Comparison of ENCODE assay signal across 10 mouse cellular contexts in the genomic region with DNA sequence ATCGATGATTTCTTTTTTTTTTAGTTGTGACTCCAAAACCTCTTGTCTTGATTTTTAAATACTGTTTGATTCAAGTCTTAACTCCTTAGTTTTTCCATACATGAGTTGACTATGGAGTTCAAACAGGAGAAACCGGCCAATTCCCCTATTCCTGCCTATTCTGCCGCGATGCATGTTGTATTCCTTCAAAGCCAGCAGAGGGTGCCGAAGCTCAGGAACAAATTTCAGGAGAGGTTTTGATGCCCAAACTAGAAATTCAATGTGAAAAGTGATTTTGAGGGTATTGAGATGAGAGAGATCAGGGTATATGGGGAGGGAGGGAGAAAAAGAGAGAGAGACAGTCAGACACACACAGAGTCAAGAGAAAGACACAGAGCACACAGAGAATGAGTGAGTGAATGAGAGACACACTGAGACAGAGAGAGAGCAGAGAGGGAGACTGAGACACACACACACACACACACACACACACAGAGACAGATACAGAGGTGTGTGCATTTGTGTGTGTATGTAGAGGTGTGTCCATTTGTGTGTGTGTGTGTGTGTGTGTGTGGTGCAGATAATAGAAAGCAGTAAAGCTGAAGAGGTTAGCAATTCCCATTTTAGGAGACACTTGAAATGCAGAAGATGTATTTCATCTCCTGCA.
DNase-seq lines count a peak whose midpoint lies in the region; ATAC-seq and TF ChIP-seq lines count a peak whose summit lies in the region.
"Had no signal": no experiment of that assay in that cellular context is flagged by ENCODE, and none has a peak within 500 bp of the region (broad histone marks: within the 10 kb centered on the region; RNA-seq: fewer than 3 reads in every experiment).

No protein-coding gene starts in this region.

- peak; percentile 33 for DNase-seq in left cerebral cortex, adult 11 months (ENCODE audit: low spot score)
- no peak for DNase-seq in left cerebral cortex, adult 8-10 months (ENCODE audit: low spot score in 2 of 2)
- peak; percentile 82 for DNase-seq in brain, embryonic 14.5 days (ENCODE audit: low read depth)
- peak; percentile 61 for DNase-seq in forebrain, embryonic 11.5 days (ENCODE audit: low spot score)
- DNase-seq in layer of hippocampus, adult 8-10 months (ENCODE audit: low spot score in 2 of 2): peak; percentile 35 to 43
- peak; percentile 50 for DNase-seq in neural tube, embryonic 11.5 days (ENCODE audit: low spot score)
- no peak for DNase-seq in urinary bladder, postnatal 36 days (ENCODE audit: low spot score in 2 of 2)
- no peak for DNase-seq in B cell, adult 2 months
- DNase-seq: liver, embryonic 13.5 days had no signal

- H3K4me3 ChIP-seq in forebrain, embryonic 11.5 days (ENCODE audit: low read depth, low read length): no peak overlapping the region
- H3K4me3 ChIP-seq in neural tube, embryonic 11.5 days (ENCODE audit: low read depth, low read length): no peak overlapping the region
- H3K4me3 ChIP-seq: liver, embryonic 13.5 days; stomach, embryonic 15.5 days had no signal

- TF ChIP-seq POLR2A in brain, embryonic 14.5 days (IDR thresholded peaks at IDR 0.05; ENCODE audit: borderline replicate concordance, extremely low read depth, insufficient read depth, insufficient read length, poor library complexity, severe bottlenecking): no peak

- peak; percentile 77; the same call in 1 of the 2 replicates for TF ChIP-seq CTCF in brain, embryonic 14.5 days (IDR thresholded peaks at IDR 0.05; ENCODE audit: borderline replicate concordance, extremely low read depth, insufficient read depth, insufficient read length)

- no peaks in the 10 kb centered on the region for H3K27me3 ChIP-seq in forebrain, embryonic 11.5 days (ENCODE audit: control insufficient read depth, insufficient read depth, low read length)
- no peaks in the 10 kb centered on the region for H3K27me3 ChIP-seq in neural tube, embryonic 11.5 days (ENCODE audit: control insufficient read depth, insufficient read depth, low read length)
- H3K27me3 ChIP-seq: liver, embryonic 13.5 days; stomach, embryonic 15.5 days had no signal

- WGBS in forebrain, embryonic 11.5 days: 24% methylated on average over 5 of the region's 5 CpGs
- WGBS in neural tube, embryonic 11.5 days: 28% methylated on average over 5 of the region's 5 CpGs

- H3K36me3 ChIP-seq in forebrain, embryonic 11.5 days (ENCODE audit: control insufficient read depth, insufficient read depth, low read length): no peaks in the 10 kb centered on the region
- H3K36me3 ChIP-seq in neural tube, embryonic 11.5 days (ENCODE audit: control insufficient read depth, insufficient read depth, low read length): no peaks in the 10 kb centered on the region
- H3K36me3 ChIP-seq: liver, embryonic 13.5 days; stomach, embryonic 15.5 days had no signal

- H3K4me1 ChIP-seq in forebrain, embryonic 11.5 days (replicated peaks; ENCODE audit: control insufficient read depth, insufficient read depth, low read length): no peaks in the 10 kb centered on the region
- H3K4me1 ChIP-seq in neural tube, embryonic 11.5 days (ENCODE audit: control insufficient read depth, insufficient read depth, low read length): no peaks in the 10 kb centered on the region
- H3K4me1 ChIP-seq: liver, embryonic 13.5 days; stomach, embryonic 15.5 days had no signal

- H3K9ac ChIP-seq in forebrain, embryonic 11.5 days (ENCODE audit: low read length): no peak overlapping the region
- H3K9ac ChIP-seq in neural tube, embryonic 11.5 days (ENCODE audit: low read length): no peak overlapping the region
- H3K9ac ChIP-seq: liver, embryonic 13.5 days; stomach, embryonic 15.5 days had no signal

- H3K9me3 ChIP-seq in forebrain, embryonic 11.5 days (ENCODE audit: control insufficient read depth, low read length): no peaks in the 10 kb centered on the region
- no peaks in the 10 kb centered on the region; the same call in 1 of the 2 replicates for H3K9me3 ChIP-seq in neural tube, embryonic 11.5 days (ENCODE audit: control insufficient read depth, low read length)
- H3K9me3 ChIP-seq: liver, embryonic 13.5 days; stomach, embryonic 15.5 days had no signal

- H3K4me2 ChIP-seq in forebrain, embryonic 11.5 days (ENCODE audit: low read depth, low read length, severe bottlenecking): no peak overlapping the region
- H3K4me2 ChIP-seq in neural tube, embryonic 11.5 days (ENCODE audit: low read depth): no peak overlapping the region
- H3K4me2 ChIP-seq: liver, embryonic 13.5 days; stomach, embryonic 15.5 days had no signal

- H3K27ac ChIP-seq in forebrain, embryonic 11.5 days (ENCODE audit: low read depth, low read length): no peak overlapping the region
- H3K27ac ChIP-seq in neural tube, embryonic 11.5 days (ENCODE audit: low read depth, low read length): no peak overlapping the region
- H3K27ac ChIP-seq: liver, embryonic 13.5 days; stomach, embryonic 15.5 days had no signal

- ATAC-seq in forebrain, embryonic 11.5 days (replicated peaks; ENCODE audit: low FRiP score): no peak
- ATAC-seq in neural tube, embryonic 11.5 days (ENCODE audit: insufficient read depth, low FRiP score, low TSS enrichment): peak; percentile 31; the same call in 1 of the 2 replicates

Comparison
In these comparisons a context has a peak if more than half of its experiments do, and no peak if none do; other contexts are left out.
1. DNase-seq: peak in left cerebral cortex, adult 11 months (single experiment), brain, embryonic 14.5 days (single experiment), forebrain, embryonic 11.5 days (single experiment), layer of hippocampus, adult 8-10 months (2 of 2) and neural tube, embryonic 11.5 days (single experiment); none in left cerebral cortex, adult 8-10 months (0 of 2), urinary bladder, postnatal 36 days (0 of 2) and B cell, adult 2 months (0 of 2).